Mouse (Mus musculus): Measurements from ENCODE around the gene Gls.

The Gls gene

GRCm38 (mm10) chr1:52118860-52119591 is 114.0 kb downstream of the Gls start, which contains the start of gene Stat1:
TSS of gene Stat1 (plus strand) at chr1:52119440.
- DNase-seq, result peak; percentile 92

GRCm38 (mm10) chr1:52117777-52118176 is 115.3 kb downstream of the Gls start:
- DNase-seq, result no peak

- DNase-seq, result no peak
These were observed 116.6 kb downstream of the Gls start for GRCm38 (mm10) chr1:52116441-52116840.

GRCm38 (mm10) chr1:52113666-52114069 is 119.4 kb downstream of the Gls start:
- peak; percentile 99 for DNase-seq

All from kidney, postnatal 14 days (tissue).